Mouse (Mus musculus) thymus, adult 2 months (tissue): ENCODE results near the gene Dock9.

ENCODE experiments used
- CTCF ChIP-seq: fragments of 200-500 bp; IDR thresholded peaks from 2 replicates; pipeline ENCODE4 v1.5.1; 2012; ENCODE audit warnings: mild to moderate bottlenecking, control low read depth, low read length, moderate library complexity, borderline replicate concordance; ENCODE audit not compliant: control insufficient read depth, poor library complexity, insufficient read depth; ENCODE audit errors: extremely low read depth
- POLR2A ChIP-seq: fragments of 200-500 bp; IDR thresholded peaks from 2 replicates; pipeline ENCODE4 v1.6.1; 2012; ENCODE audit warnings: mild to moderate bottlenecking, low read length, control low read depth, moderate library complexity; ENCODE audit not compliant: control insufficient read depth, poor library complexity, insufficient read depth; ENCODE audit errors: extremely low read depth

- TF ChIP-seq POLR2A: no peak
- TF ChIP-seq CTCF: no peak
Measured at GRCm38 (mm10) chr14:121777279-121777831, 20.3 kb downstream of the Dock9 start.
